Mouse (Mus musculus) spleen, postnatal 4 days (tissue): ENCODE measurements around the gene P4ha3.
A peak's percentile ranks its signal among the peaks of the same experiment; 100 is the strongest.
"Not testable (repeated sequence)": the region's sequence is repeated elsewhere in the genome, so short reads cannot be mapped to it uniquely, and the experiment has no call there.

Experiments used
- DNase-seq, 2 experiments: peaks; one replicate each; pipeline ENCODE4 v3.0.0; 2022; ENCODE audit warnings: low spot score in 2 of 2

P4ha3 gene

DNA sequence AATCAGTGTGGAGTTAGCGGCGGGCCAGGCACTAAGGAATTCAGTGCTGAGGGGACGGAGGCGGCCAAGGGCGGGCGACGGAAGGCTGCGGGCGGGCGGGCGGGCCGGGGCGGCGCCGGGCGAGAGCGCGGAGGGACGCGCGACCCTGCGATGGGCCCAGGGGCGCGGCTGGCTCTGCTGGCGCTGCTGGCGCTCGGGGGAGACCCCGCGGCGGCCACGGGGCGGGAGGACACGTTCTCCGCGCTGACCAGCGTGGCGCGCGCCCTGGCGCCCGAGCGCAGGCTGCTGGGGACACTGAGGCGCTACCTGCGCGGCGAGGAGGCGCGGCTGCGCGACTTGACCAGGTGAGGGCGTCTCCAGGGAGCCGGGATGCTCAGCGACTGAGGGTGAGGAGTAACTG lies at the start of gene P4ha3:
Gene P4ha3 (plus strand): TSS at position 138 of the 400 bp plus-strand sequence.
- DNase-seq: no peak

DNA sequence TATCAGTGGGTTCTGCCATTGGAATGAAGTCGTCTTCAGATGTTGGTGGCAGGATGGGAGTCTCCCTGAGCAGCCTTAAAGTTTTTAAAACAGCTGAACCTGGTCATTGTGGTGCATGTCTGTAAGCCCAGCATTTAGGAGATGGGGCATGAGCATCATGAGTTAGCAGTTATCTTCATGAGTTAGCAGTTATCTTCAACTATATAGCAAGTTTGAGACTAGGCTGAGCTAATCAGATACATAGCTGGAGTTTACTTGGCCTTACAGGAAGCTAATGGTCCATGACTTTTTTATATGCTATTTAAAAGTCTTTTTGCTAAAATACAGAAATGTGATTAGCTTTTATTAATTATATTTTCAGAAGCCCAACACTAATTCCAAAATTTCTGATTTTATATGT lies 47.0 kb upstream of the P4ha3 start:
- DNase-seq: no peak

DNA sequence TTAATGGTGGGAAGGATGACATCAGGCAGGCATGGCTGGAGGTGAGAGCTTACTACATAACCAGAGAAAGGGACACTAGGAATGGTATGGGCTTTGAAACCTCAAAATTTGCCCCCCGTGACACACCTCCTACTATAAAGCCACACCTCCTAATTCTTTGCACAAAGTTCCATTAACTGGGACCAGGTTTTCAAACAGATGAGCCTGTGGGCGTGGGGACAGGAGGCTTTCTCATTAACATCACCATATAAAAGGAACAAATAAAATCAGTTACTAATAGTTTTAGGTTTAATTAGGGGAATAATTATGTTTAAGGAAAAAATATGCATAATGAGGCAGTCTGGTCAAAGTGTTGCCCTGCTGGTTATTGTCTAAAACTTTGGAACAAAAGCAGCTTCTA lies 44.7 kb upstream of the P4ha3 start:
- no peak for DNase-seq

DNA sequence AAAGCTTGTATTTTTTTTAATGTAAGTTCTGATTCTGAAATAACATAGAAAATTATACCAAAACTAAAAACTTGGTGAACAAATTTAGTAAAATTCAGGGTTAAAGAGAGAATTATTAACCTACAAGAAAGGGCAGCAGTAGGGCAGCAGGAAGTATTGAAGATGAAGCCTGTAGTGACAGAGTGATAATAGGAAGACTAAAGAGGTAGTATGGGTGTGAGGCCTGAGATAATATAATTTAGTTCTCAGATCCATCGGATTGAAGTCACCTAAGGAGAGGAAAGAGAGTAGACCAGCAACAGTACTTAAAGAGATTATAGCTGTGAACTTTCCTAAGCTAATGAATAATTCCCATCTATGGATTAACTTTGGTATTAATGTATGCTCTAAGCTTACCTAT lies 42.3 kb upstream of the P4ha3 start:
- no peak for DNase-seq

DNA sequence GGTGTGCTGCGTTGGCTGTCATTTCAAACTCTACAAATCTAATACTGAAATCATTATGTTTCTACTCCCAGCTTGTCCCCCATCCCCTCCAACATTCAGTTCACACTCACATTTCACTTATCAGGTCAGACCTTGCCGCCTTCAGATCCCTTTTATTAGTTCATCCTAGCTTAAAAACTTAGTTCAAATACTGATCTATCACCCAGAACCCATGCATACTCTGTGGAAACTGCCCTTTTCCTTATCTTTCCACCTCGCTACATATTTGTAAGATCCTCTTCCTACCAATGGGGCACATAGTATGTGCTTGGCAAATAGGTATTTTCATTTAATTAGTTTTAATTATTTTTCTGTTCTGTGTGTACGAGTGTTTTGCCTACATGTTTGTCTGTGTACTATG lies 41.1 kb upstream of the P4ha3 start:
- no peak for DNase-seq

DNA sequence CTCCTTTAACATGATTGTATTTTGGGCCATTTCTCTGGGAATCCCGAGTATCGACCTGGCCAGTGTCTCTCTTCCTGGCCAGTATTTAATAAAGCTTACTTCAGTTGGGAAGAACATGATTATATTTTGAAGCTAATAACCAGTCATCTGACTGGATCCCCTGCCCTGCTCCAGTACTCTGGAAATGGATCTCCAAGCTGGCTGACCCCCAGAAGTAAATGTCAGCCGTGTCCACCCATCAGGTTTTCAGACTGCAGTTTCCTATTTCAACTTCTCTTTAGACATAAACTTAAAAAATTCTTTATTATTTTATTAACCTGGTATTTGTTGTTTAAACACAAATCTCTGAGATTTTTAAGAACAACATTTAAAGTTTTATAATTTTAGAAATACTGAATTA lies 40.1 kb upstream of the P4ha3 start:
- no peak for DNase-seq

DNA sequence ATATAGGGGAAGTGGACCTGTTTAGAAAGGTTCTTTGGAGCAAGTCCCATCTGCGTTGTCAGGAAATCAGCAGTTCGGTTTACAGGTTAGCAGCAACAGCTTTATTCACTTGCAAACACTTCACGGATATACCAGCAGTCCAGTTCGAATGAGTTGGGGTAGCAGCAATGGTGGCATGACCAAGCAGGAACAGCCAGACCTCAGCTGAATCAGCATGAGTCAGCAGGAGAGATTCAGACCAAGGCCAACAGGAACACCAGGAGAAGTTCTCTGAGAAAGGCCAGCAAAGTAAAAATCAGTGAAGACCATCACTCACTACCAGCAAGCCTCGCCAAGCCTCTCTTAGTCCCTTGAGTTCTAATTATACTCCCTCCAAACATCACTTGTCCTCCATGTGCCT lies 34.7 kb upstream of the P4ha3 start:
- DNase-seq: no peak

DNA sequence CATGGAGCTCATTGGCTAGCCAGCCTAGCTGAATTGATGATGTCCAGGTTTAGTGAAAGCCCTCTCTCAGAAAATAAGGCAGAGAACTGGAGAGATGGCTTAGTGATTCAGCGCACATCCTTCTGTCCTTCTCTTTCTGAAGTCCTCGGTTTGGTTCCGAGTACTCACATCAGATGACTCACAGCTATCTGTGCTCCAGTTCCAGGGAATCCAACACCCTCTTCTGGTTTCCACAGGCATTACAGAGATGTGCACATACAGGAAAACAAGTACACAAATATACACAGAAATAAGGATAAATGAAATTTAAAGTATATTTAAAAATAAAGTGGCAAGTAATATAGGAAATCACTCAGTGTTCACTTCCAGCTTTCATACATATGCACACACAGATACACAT lies 23.0 kb upstream of the P4ha3 start:
- DNase-seq: no peak

DNA sequence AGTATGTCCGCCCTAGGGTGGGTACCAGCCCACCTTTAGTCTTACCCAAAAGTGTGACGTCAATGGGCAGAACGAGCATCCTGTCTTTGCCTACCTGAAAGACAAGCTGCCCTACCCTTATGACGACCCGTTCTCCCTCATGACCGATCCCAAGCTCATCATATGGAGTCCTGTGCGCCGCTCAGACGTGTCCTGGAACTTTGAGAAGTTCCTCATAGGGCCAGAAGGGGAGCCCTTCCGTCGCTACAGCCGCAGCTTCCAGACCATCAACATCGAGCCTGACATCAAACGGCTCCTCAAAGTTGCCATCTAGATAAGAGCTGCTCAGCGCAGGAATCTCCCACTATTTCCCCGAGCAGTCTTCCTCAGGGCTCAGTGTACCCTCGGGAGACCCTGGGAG lies 20.4 kb upstream of the P4ha3 start:
- not testable (repeated sequence) for DNase-seq

DNA sequence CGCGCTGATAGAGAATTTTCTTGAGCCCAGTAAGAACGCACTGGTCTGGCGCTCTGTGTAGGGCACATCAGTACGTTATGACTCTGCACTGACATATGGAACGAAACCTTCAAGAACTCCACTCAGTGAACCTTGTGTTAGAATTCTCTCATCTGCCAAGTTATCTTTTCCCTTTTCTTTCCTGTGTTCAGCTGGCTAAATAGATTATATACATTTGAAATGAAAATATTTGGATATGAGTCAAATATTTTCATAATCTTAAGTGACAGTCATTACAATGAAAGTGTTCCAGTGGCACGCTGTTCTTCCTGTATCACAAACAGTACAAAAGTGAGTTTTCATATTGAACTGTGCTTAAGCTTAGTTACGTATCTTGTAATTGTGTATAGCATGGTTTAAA lies 13.0 kb upstream of the P4ha3 start:
- no peak for DNase-seq

DNA sequence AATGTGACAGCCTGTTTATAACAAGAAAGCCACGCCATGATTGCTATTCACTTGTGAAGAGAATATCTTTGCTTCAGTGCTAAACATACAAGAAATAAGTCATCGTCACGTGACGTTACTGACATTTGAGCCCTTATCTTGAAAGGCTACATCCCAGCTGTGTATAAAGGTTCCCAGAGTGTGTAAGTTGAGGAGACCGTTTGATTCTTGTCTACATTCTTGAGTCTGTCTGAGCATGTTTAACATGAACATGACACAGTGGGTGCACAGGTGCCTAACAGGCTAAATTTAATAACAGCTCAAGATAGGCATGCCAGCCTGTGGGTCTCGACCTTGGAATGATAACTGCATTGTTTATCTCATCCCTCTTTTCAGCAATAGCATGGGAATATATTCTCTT lies 10.8 kb upstream of the P4ha3 start:
- DNase-seq: no peak

DNA sequence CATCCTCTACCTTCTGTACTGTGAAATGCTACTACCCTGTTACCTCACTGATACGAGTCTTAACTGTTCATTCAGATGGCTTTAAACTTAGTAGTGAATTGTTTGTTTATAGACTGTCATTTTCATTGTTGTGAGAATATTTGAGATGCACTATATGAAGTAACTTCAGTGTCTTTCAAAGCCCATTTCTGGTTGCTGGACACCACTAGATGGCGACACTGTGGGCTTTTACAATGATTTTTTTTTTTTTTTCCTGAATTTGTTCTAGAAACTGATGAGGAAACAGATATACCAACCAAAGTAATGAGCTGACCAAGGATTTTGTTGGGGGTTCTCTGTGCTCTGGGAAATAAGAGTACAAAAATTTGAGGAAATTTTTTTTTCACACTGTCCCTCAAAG lies 8.9 kb upstream of the P4ha3 start:
- DNase-seq: no peak

DNA sequence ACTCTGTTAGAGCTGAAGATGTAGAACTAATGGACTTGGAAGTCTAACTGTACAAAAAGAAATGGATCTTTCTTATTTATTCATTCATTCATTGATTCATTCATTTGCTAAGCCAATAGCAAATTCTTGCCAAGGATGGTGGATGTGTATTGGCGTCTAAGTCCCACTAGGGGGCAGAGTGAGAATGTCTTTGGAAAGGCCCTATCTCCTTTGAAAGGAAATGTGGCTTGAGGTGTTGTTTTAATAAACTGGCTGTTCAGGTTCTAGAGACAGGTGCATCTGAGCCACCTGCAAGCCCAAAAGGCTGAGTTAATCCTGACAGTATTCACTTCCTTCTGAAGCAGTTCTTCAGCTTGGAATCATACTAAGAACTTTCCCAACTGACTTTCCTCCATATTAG lies 5.5 kb upstream of the P4ha3 start:
- peak in 1 of 2 experiments; percentile 22 for DNase-seq

DNA sequence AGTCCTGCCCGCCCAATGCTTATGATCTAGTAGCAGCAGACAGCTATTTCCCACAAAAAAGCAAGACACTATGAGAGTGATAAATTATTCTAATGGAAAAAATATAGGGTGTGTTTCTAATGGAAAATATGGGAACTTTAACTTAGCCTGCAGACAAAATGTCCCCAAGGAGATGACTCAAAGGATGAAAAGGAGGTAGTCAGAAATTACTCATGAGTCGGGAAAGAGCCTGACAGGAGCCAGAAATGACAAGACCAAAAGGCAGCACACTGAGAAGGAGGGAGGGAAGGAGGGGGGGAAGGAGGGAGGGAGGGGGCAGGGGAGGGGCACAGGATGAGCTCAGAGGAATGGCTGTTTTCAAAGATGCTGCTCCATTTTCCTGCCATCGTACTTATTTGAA lies 3.7 kb upstream of the P4ha3 start:
- no peak for DNase-seq

DNA sequence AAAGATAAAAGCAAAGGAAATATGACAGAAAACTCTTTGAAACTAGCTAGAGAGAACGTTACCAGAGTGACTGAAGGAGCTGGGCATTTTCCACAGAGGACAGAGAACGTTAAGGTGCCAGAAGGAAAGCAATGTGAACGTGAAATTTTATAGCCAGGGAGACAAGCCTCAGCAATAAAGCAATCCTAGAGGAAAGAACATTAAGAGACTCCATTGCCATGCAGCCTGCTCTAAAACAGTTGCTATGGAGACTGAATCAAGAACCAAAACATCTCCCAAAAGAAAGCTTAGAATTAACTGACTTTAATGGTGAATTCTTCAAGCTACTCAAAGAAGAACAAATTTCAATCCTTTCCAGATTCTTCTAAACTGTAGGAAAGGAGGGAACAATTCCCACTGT lies 2.0 kb upstream of the P4ha3 start:
- no peak for DNase-seq

DNA sequence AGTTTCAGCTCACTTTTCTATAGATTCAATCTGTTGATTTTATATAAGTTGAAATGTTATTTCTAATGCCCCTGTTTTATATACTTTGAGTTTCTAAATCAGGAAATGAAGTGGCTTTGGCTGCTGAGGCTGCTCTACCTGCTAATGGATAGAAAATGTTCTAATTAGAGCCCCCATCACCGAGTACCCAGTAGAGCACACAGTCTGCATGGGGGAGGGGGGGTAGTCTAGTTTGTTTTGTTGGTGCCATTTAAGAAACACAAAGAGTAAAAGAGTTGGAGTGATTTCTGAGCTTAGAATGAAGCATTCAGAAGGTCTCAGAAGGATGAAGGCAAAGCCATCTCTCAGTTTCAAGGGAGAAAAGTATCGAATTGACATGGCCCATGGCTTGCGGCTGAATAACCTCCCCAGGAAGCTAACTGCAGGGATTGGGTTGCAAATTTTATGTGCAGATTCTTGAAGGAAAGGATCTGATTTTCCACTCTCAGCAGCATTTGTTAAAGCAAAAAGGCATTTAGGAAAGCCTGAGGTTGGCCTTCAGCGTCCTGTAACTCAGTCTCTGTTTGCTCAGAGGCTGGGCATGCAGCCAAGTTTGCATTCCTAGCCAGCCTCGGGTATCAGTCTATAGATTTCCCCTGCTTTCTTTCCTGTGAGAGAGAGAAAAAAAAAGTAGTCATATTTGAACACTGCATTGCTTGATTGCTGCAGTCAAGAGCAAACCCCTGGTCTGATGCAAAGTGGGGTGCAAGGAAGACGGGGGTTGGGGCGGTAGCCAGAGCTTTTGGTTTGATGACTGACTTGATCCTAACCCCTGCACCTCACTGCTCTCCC lies 2.6 kb downstream of the P4ha3 start:
- DNase-seq: no peak

DNA sequence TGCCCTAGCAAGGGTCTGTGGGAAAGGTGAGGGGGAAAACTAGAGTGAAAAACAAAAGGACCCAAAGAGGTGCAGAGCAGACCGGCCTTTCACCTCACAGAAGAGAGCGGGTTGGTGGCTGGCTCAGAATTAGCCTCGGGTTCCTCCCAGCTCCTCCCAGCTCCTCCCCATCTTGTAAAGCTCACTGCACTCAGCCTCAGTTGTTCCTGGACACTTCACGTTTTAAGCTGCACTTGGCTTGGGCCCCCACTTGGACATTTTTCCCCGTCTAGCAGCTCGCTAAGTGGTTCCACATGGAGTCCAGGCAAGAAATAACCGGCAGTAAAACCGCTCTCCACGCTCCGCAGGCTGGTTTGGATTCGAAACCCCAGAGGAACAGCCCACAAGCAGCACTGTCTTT lies 3.3 kb downstream of the P4ha3 start:
- DNase-seq: no peak

DNA sequence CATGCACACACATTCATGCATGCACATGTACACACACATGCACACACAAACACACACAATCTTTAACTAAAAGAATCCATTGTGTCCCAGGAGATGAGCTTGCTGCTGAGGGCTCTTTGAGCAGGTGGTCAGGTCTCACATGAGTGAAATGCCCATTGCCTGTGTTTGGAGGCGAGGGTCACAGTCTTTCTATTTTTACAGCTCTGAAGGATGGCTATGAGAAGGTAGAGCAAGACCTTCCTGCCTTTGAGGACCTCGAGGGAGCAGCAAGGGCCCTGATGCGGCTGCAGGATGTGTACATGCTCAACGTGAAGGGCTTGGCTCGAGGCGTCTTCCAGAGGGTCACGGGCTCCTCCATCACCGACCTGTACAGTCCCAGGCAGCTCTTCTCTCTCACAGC lies 8.2 kb downstream of the P4ha3 start:
- DNase-seq: no peak

DNA sequence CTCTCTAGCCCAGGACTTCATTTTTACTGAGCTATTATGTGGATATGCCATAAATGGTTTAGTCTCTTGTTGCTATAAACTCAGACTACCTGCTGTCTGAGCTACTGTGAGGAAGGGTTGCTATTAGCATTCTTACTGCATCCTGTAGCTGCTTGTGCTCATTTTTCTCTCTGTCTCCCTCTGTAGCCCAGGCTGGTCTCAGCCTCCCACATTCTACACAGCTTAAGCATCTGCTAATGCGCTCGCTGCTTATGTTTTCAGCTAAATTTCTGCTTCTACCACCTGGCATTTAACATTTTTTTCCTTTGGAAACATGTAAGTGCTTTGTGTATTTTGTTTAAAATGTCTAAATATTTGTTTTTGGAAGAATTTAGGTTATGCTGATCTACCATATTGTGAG lies 10.4 kb downstream of the P4ha3 start:
- no peak for DNase-seq

DNA sequence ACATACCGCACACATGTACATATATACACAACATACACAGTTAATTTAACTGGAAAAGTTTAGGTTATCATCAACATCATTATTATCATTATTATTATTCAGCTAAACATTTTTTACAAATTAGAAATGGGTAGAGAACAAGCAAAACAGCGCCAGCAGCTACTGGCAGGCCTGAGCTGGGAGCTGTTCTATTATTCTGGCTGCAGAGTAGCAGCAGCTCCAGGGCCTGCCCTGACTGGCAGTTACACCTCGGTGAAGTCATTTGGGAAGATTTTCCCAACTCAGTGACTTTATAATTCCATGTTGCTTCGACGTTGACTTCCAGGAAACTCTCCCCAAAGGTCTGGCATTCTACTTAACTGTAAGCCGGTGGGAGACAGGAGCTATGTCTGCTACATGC lies 11.4 kb downstream of the P4ha3 start:
- no peak for DNase-seq

DNA sequence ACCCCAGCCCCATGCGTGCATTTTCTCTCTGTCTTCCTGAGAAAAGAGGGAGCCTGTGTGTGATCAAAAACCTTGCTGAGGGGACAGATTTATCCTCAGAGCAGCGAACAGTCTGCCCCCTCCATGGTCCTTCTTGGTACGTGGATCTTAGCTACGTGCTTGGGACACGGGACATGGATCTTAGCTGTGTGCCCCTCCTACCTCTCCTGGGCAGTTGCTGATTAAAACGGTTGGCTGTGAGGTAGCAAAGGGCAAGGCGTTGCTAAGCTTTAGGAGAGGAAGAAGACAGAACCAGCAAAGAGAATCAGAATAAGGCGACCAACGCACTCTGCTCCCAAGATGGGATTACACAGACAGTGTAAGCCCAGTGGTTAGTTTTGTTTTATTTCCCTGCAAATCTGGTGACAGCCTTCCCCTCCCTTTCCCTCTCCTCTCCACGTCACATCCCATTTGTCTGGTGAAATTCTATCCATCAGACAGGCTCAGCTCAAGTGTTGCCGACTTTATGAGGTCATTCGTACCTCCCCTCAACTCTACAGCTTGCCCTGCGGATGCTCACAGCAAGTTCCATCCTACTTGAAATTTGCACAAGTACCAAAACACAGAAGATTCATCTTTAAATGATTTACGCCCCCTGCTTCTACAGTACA lies 13.7 kb downstream of the P4ha3 start:
- DNase-seq: no peak

DNA sequence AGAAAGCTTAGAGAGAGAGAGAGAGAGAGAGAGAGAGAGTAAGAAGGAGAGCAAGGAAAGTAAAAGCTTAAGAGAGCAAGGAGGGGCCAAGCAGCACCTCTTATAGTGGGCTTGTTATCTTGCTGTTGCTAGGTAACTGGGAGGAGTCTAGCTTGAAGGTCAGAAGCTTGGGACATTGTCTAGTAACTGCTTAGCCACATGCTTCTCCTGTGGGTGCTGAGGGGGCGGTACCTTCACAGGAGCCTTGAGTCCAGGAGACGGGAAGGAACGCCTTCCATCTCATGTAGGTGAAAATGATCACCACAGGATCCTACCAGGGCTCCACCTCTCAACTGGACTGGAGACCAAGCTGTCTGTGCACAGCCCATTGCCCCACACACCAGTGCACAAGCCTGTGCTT lies 16.1 kb downstream of the P4ha3 start:
- DNase-seq: no peak

DNA sequence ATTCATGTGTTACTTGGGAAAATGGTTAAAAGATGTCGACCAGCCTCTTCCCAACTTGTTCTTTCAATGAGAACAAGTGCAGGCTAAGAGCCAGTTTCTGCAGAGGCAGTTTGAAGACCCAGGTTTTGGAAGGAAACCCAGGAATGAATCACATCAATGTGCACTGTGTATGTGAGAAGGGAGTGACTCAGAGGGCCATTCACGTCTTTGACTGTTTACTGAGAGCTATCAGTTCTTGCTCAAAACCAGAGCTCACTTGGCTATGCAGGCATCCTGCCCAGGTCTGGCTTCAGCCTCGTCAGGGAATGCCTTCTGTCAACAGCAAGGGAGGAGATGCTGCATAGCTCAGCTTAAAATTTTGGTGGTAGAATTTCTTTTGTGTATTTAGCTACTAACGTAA lies 17.0 kb downstream of the P4ha3 start:
- no peak for DNase-seq

DNA sequence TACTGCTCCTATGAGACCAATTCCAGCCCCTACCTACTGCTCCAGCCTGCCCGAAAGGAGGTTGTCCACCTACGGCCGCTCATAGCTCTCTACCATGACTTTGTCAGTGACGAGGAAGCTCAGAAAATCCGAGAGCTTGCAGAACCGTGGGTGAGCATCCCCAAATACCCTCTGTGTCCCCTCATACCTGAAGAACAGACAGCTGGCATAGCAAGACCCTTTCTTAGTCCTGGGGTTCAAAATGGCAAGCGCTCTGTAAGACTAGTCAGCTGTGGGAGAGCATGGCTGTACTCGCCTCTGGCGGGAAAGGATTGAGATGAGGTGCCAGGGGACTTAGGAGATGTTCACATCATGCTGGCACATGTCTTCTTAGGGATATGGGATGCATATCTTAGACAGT lies 20.6 kb downstream of the P4ha3 start:
- DNase-seq: no peak
